Mouse (Mus musculus) limb, embryonic 10.5 days (tissue): ENCODE measurements around the gene Smc5. TPM values are rescaled to one million over a fixed set of nuclear protein-coding genes. Genes with fewer than 3 reads are reported as not detected.

Source experiments
- DNase-seq: peaks from one replicate; pipeline ENCODE4 v3.0.0-alpha.2; 2017; ENCODE audit warnings: low spot score
- H3K27ac ChIP-seq: fragments of 300-500 bp; sonication (generic); 2 replicates; pipeline ENCODE4 v1.5.1; 2016; ENCODE audit warnings: mild to moderate bottlenecking
- H3K27me3 ChIP-seq: fragments of 300-500 bp; sonication (generic); 2 replicates; pipeline ENCODE4 v1.6.1; 2016; ENCODE audit warnings: low read depth, mild to moderate bottlenecking; ENCODE audit not compliant: poor library complexity, severe bottlenecking
- H3K36me3 ChIP-seq: fragments of 300-500 bp; sonication (generic); 2 replicates; pipeline ENCODE4 v1.6.1; 2016; ENCODE audit warnings: mild to moderate bottlenecking, moderate library complexity
- H3K4me1 ChIP-seq: fragments of 300-500 bp; sonication (generic); 2 replicates; pipeline ENCODE4 v1.6.1; 2016
- H3K4me3 ChIP-seq: fragments of 300-500 bp; sonication (generic); 2 replicates; pipeline ENCODE4 v1.5.1; 2016; ENCODE audit warnings: mild to moderate bottlenecking, moderate library complexity
- H3K9me3 ChIP-seq: fragments of 300-500 bp; sonication (generic); replicated peaks from 2 replicates; pipeline ENCODE4 v1.6.1; 2016; ENCODE audit warnings: mild to moderate bottlenecking
- WGBS: fragments of 180-500 bp; shearing (Covaris S2); methylation state at CpG from one replicate; pipeline ENCODE4 v1.1.7; 2016; 5-methylcytosine and 5-hydroxymethylcytosine counted together
- polyA plus RNA-seq: library from polyadenylated mRNA; unstranded; fragments of >200 nt; fragmentation: Nextera tagmentation; extraction: Ambion mirVana; gene quantifications from 2 replicates; pipeline ENCODE4 v1.2.1, GENCODE M21; 2016

Smc5 gene
- polyA plus RNA-seq, 1 experiment from 2014 or later = 49.4 TPM

DNA sequence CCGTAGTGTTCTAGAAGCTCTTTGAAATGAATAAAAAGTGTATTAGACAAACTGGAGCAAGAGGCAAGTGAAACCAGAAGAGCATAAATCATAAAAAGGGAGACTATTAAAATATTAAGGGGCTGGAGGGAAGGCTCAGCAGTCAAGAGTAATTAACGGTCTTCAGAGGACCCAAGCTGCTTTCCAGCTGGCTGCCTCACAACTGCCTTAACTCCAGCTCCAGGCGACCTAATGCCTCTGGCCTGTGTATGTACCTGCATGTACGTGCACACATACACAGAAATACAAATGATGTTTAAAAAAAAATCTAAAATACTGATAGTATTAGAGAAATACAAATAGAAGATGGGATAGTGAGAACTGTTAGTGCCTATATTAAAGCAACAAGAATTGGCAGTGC, 89.6 kb downstream of the Smc5 start:
- Histone ChIP-seq H3K27ac (no peak overlapping the region), H3K36me3 (peaks cover 15% of the 10 kb centered on the region; the same call in 1 of the 2 replicates), H3K4me3 (no peak overlapping the region), H3K9me3 (no peaks in the 10 kb centered on the region), H3K27me3 (no peaks in the 10 kb centered on the region), H3K4me1 (no peaks in the 10 kb centered on the region)
- DNase-seq = no peak
- 91% methylated on average over 4 of the region's 4 CpGs for WGBS

DNA sequence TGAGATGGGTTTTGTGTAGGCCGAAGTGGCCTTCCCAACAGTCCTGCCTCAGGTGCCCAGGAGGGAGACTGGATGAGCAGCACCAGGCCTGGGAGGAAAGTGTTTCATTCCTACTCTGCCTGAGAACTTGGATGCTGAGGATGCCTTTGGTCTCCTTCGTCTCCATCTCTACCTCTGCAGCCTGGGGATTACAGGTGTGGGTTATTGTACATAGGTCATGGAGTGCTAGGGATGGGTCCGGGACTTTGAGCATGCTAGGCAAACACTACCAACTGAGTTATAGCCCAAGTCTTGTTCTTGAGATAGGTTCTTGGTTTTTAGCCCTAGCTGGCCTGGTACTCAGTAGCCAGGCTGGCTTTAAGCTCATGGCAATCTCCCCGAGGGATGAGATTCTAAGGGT, 90.2 kb downstream of the Smc5 start:
- Histone ChIP-seq H3K27me3 (no peaks in the 10 kb centered on the region), H3K27ac (no peak overlapping the region), H3K9me3 (no peaks in the 10 kb centered on the region), H3K4me1 (no peaks in the 10 kb centered on the region), H3K36me3 (peaks cover 15% of the 10 kb centered on the region; the same call in 1 of the 2 replicates), H3K4me3 (no peak overlapping the region)
- DNase-seq = no peak
- WGBS = 95% methylated on average over 4 of the region's 4 CpGs

DNA sequence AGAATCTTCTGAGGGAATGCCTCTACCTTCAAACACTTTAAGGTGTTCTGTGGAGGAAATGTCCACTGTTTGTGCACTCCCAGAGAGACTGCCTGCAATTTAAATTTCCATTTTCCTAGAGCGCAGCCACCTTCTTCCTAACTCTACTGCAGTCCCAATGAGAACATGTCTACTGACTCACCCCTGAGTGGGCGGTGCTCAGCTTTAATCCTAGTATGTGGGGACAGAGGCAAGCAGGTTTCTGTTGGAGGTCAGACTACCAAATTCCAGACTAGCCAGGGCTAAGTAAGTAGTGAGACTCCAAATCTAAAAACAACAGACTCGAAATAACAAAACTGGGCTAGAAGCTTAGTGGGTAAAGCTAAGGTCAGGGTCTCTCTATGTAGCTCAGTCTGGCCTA, 95.2 kb downstream of the Smc5 start:
- H3K27ac ChIP-seq = no peak overlapping the region
- DNase-seq = no peak
- no peaks in the 10 kb centered on the region for H3K9me3 ChIP-seq
- H3K4me3 ChIP-seq = no peak overlapping the region
- peaks cover 8% of the 10 kb centered on the region; the same call in 1 of the 2 replicates for H3K36me3 ChIP-seq
- WGBS = 89% methylated on average over 3 of the region's 3 CpGs
- no peaks in the 10 kb centered on the region for H3K27me3 ChIP-seq
- no peaks in the 10 kb centered on the region for H3K4me1 ChIP-seq

DNA sequence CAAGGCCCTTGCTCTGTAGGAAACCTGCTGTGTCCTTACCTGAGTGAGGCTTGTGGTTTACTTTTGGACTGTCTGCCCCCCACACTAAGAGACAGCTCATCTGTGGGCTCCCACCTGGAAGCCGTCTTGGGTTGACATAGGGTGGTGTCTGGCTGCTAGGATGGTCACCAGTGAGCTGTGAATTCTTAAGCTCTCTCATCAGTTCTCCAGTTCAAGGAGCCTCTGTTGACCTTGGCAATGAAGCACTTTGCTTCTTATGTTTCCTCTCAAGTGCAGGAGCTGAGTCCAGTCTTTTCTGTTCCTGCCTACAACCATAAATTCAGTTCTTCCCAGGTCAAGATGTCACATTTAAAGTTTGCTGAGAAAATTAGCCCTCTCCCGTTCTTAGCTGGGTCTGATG, 98.2 kb downstream of the Smc5 start:
- Histone ChIP-seq H3K4me3 (no peak overlapping the region), H3K27me3 (no peaks in the 10 kb centered on the region), H3K4me1 (no peaks in the 10 kb centered on the region), H3K27ac (no peak overlapping the region), H3K36me3 (no peaks in the 10 kb centered on the region), H3K9me3 (no peaks in the 10 kb centered on the region)
- 71% methylated on average over 2 of the region's 2 CpGs for WGBS
- no peak for DNase-seq

DNA sequence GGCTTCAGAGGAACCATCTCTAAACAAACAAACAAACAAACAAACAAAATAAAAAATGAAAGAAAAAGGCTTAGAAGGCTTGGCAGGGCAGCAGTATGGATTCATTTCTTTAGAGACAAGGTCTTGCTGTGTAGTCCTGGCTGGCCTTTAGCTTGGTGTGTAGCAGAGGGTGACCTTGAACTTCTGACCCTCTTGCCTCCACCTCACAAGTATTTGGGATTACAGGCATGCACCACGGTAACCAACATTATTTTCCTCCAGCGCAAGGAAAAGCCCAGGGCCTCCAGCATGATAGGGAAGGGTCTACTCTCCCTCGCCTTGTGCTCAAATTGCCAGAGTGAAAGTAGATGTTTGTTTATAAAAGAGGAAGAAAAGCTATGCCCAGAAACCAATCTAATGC, 98.6 kb downstream of the Smc5 start:
- no peak overlapping the region for H3K27ac ChIP-seq
- 75% methylated on average over 3 of the region's 3 CpGs for WGBS
- no peaks in the 10 kb centered on the region for H3K36me3 ChIP-seq
- no peaks in the 10 kb centered on the region for H3K4me1 ChIP-seq
- no peak for DNase-seq
- H3K4me3 ChIP-seq = no peak overlapping the region
- H3K27me3 ChIP-seq = no peaks in the 10 kb centered on the region
- no peaks in the 10 kb centered on the region for H3K9me3 ChIP-seq

DNA sequence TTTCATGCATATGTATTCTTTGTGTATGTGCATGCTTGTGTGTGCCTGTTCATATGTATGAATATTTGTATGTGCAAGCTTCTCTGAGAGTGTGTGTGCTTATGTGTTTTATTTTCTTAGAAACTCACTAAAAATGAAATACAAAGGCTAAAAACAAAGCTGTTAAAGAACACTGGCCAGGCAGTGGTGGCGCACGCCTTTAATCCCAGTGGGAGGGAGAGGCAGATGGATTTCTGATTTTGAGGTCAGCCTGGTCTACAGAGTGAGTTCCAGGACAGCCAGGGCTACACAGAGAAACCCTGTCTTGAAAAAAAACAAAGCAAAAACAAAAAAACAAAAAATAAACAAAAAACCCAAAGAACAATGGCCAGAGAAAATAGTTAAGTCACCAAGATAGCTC, 102.6 kb downstream of the Smc5 start:
- H3K4me1 ChIP-seq = no peaks in the 10 kb centered on the region
- H3K4me3 ChIP-seq = no peak overlapping the region
- H3K36me3 ChIP-seq = no peaks in the 10 kb centered on the region
- H3K27me3 ChIP-seq = no peaks in the 10 kb centered on the region
- 92% methylated on average over 2 of the region's 2 CpGs for WGBS
- H3K27ac ChIP-seq = no peak overlapping the region
- H3K9me3 ChIP-seq = no peaks in the 10 kb centered on the region
- no peak for DNase-seq

DNA sequence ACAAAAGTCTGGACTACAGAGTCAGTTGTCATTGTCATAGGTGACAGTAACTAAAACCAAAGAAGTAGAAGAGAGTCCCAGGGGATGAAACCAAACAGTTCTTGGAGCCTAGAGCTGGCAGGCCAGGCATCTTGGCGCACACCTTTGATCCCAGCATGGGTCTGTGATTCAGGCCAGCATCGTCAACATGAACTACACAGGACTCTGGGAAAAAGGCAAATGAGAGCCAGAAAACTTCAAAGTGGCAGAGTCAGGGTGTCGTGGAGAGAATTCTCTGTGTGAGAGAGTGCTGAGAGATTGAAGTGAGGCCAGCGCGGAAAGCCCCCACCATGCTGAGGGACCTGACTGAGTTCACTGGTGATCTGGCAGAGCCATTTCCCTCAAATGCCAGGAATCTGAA, 103.2 kb downstream of the Smc5 start:
- DNase-seq = no peak
- WGBS = 77% methylated on average over 5 of the region's 5 CpGs
- H3K4me1 ChIP-seq = no peaks in the 10 kb centered on the region
- no peaks in the 10 kb centered on the region for H3K9me3 ChIP-seq
- no peaks in the 10 kb centered on the region for H3K36me3 ChIP-seq
- no peak overlapping the region for H3K27ac ChIP-seq
- H3K27me3 ChIP-seq = no peaks in the 10 kb centered on the region
- no peak overlapping the region for H3K4me3 ChIP-seq

DNA sequence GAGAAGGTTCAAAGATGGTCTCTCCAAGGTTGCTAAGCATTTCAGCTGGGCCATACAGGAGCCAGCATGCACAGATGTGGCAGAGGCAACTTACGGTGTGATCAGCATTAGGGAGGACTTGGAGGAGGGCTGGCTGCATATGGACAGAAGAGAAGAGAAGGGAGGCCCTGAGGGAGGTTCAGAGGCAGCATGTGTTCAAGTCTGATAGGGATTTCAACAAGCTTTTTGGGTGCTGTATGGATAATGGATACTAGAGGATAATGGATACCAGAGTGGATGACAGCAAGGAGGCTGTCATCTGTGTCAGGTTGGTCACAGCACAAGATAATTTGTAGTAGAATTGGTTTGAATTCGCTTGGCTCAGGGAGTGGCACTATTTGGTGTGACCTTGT, 104.0 kb downstream of the Smc5 start:
- no peak overlapping the region for H3K27ac ChIP-seq
- H3K27me3 ChIP-seq = no peaks in the 10 kb centered on the region
- DNase-seq = no peak
- no peak overlapping the region for H3K4me3 ChIP-seq
- H3K9me3 ChIP-seq = no peaks in the 10 kb centered on the region
- no peaks in the 10 kb centered on the region for H3K36me3 ChIP-seq
- no peaks in the 10 kb centered on the region for H3K4me1 ChIP-seq
- 91% methylated on average over 2 of the region's 2 CpGs for whole genome bisulfite sequencing

DNA sequence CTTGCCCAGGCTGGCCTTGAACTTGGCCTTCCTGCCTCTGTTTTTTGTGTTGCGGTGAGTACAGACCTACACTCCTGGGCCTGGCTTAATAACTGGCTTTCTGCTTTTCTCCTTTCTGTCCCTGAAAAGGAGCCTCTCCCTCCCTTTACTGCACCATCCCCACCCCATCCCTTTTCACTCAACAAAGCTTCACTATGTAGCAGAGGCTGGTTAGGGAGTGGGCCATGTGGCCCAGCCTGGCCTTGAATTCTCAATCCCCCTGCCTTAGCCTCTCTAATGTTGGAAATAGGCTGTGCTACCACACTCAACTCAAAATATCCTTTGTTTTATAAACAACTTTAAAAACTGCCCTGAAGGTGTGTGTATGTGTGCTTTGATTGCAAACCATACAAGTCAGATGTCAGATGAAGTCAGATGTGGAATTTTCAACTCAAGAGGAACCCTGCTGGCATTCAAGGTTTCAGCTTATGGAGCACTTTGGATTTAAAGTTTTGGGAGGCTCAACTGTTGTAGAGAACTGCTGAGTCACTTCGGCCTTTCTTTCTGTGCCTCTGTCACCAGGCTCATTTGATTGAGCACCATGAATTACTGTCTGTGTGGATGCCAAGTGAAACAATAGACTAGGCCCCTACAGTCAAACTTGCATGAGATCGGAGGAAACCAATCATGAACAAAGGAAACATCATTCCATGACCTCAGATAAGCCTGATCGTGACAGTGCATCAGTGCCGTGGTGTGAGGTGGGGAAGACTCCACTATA, 104.6 kb downstream of the Smc5 start:
- 89% methylated on average over 5 of the region's 5 CpGs for WGBS
- no peak for DNase-seq

DNA sequence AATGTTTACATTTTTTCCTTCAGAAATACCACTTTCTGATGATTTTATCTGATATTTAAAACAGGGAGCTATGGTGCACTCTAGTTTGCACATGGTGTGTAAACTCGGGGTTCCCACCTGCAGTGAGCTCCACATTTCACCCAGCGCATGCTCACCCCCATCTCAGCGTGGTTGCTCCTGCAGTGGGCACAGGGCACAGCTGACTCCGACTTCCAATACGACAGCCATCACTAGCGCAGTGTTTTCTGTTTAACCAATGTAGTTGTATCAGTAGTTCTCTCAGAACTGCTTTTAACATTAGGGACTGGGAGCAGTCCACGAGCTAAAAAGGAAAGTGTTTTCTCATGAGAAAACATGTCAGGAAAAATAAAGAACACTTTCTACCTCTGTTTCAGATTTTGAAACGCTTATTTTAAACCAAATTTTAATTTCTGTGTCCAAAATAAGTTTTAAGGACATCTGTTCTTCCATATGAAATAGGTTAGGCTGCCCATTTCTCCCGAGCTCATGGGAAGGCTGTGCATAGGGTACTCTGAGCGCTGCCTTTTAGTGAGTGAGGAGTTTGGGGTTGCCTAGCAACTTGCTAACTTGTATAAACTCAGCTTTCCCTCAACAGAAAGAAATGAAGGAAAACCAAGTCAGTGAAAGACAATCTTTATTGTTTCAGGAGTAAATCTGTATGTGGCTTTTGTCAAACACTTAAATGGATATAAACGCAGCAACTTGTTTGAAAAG, 107.0 kb downstream of the Smc5 start:
- Histone ChIP-seq H3K4me1 (peaks cover 11% of the 10 kb centered on the region), H3K36me3 (no peaks in the 10 kb centered on the region)

More for the DNA sequence above, 104.6 kb downstream of the Smc5 start:
- no peaks in the 10 kb centered on the region for H3K36me3 ChIP-seq
- no peak overlapping the region for H3K4me3 ChIP-seq
- H3K4me1 ChIP-seq = no peaks in the 10 kb centered on the region
- H3K27ac ChIP-seq = no peak overlapping the region
- H3K27me3 ChIP-seq = no peaks in the 10 kb centered on the region
- no peaks in the 10 kb centered on the region for H3K9me3 ChIP-seq

DNA sequence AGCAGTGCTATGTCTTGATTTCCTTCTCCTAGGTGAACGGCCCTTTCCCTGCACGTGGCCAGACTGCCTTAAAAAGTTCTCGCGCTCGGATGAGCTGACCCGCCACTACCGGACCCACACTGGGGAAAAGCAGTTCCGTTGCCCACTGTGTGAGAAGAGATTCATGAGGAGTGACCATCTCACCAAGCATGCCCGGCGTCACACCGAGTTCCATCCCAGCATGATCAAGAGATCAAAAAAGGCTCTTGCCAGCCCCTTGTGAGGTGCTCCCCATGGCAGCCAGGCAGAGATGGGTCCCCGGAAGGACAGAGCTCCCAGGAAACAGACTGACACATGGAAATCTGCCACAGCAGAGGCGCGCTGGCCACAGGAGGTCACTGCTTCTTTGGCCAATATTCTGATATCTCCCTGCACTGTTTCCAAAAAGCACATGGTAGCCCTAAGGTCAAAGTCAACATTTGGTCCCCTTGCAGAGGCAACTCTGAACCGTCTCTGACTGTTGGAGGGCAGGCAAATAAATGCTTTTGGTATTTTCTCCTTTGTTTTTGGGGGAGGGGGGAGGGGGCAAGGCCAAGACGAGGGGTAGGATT, 109.0 kb downstream of the Smc5 start:
- WGBS = 90% methylated on average over 16 of the region's 16 CpGs
- Histone ChIP-seq H3K27me3 (no peaks in the 10 kb centered on the region), H3K9me3 (no peaks in the 10 kb centered on the region), H3K27ac (no peak overlapping the region), H3K4me3 (no peak overlapping the region), H3K4me1 (peaks cover 20% of the 10 kb centered on the region), H3K36me3 (no peaks in the 10 kb centered on the region)
- DNase-seq = no peak

More for the DNA sequence above, 107.0 kb downstream of the Smc5 start:
- Histone ChIP-seq H3K4me3 (no peak overlapping the region), H3K27ac (no peak overlapping the region), H3K27me3 (no peaks in the 10 kb centered on the region), H3K9me3 (no peaks in the 10 kb centered on the region)
- no peak for DNase-seq
- 84% methylated on average over 11 of the region's 11 CpGs for WGBS

DNA sequence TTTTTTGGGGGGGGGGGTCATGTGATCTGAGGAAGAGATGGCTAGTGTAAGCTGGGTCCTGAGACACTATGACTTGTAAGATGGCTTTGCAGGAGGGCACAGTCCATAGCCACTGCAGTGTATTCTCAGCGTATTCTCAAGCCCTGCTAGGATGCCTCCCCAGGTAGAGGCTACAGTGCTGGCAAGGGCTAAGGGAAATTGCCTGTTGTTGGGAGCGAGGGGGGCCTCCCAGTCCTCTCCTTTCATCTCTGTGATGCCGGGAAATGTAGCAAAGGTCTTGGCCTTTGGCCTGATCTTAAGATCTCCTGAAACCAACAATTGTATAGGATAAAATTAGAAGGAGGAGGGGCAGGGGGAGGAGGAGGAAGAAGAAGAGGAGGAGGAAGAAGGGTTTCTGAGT, 110.3 kb downstream of the Smc5 start:
- Histone ChIP-seq H3K4me1 (peaks cover 25% of the 10 kb centered on the region), H3K27me3 (no peaks in the 10 kb centered on the region), H3K36me3 (no peaks in the 10 kb centered on the region), H3K4me3 (no peak overlapping the region), H3K9me3 (no peaks in the 10 kb centered on the region), H3K27ac (no peak overlapping the region)
- WGBS = 41% methylated on average over 3 of the region's 3 CpGs
- DNase-seq = no peak

DNA sequence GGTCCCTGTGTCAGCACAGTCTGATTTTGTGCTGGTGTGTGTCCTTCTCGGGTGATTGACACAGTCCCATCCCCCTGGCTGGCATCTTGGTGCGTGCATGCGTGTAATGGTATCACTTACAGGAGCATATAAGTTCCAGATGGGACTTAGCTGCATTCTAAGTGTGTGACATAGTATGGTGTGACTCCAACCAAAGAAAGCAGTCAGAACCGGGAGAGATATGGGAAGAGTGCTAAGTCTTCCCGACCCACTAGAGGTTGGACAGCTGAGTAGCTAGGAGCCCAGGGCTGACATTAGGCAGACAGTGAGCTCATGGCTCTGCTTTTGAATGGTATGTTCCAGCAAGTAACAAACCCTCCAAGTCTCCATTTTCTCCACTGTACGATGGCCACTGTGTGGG, 110.8 kb downstream of the Smc5 start:
- H3K4me3 ChIP-seq = no peak overlapping the region
- WGBS = 76% methylated on average over 6 of the region's 6 CpGs
- no peak overlapping the region for H3K27ac ChIP-seq
- H3K9me3 ChIP-seq = no peaks in the 10 kb centered on the region
- H3K4me1 ChIP-seq = peaks cover 25% of the 10 kb centered on the region
- H3K36me3 ChIP-seq = no peaks in the 10 kb centered on the region
- H3K27me3 ChIP-seq = no peaks in the 10 kb centered on the region
- DNase-seq = no peak
